ENCODE assay signal across 19 mouse cellular contexts in genomic region chr15:95518204-95518603, GRCm38 (mm10). TPM values are rescaled to one million over a fixed set of nuclear protein-coding genes. Genes with fewer than 3 reads are reported as not detected.
"Had no signal": no experiment of that assay in that cellular context is flagged by ENCODE, and none has a peak within 500 bp of the region (broad histone marks: within the 10 kb centered on the region; RNA-seq: fewer than 3 reads in every experiment).

No protein-coding gene starts in this region.

- DNase-seq: lung, embryonic 14.5 days; lung, postnatal 10 days; lung, postnatal 4 days; midbrain, embryonic 14.5 days; retina, postnatal 1 day; right cerebral cortex, adult 18-20 months; right cerebral cortex, postnatal 25 days; right cerebral cortex, postnatal 4 days; spleen, adult 18-20 months; thymus, adult 18-20 months; thymus, postnatal 14 days; thymus, postnatal 36 days had no signal

- H3K4me3 ChIP-seq: midbrain, embryonic 10.5 days; midbrain, embryonic 12.5 days; myocyte; neural tube, embryonic 13.5 days; neural tube, embryonic 15.5 days had no signal

- H3K27me3 ChIP-seq: midbrain, embryonic 12.5 days; neural tube, embryonic 13.5 days; neural tube, embryonic 15.5 days had no signal

- H3K4me1 ChIP-seq: midbrain, embryonic 10.5 days; midbrain, embryonic 12.5 days; neural tube, embryonic 15.5 days had no signal

- H3K27ac ChIP-seq: midbrain, embryonic 10.5 days; midbrain, embryonic 12.5 days; neural tube, embryonic 13.5 days; neural tube, embryonic 15.5 days had no signal

RNA-seq across cellular contexts. Expression of gene Nell2, which starts 10.2 kb away (rescaled TPM):
- total RNA-seq: megakaryocyte, adult 5-6 weeks; megakaryocyte-erythroid progenitor cell, adult 5-6 weeks had no signal
